Mouse (Mus musculus) thymus, postnatal 14 days (tissue): ENCODE data around the gene Rabl6.

Source experiments
- DNase-seq: peaks from one replicate; pipeline ENCODE4 v3.0.0; 2021

Rabl6 gene

GRCm38 (mm10) chr2:25541644-25542367 is 66.5 kb downstream of the Rabl6 start:
- DNase-seq, result no peak

GRCm38 (mm10) chr2:25540541-25540948 is 67.8 kb downstream of the Rabl6 start:
- DNase-seq, result no peak

GRCm38 (mm10) chr2:25536531-25536930 is 71.8 kb downstream of the Rabl6 start:
- no peak for DNase-seq

- no peak for DNase-seq
Measured at GRCm38 (mm10) chr2:25534866-25535182, 73.5 kb downstream of the Rabl6 start.

GRCm38 (mm10) chr2:25534178-25534865 is 74.0 kb downstream of the Rabl6 start:
- DNase-seq, result peak; percentile 25

GRCm38 (mm10) chr2:25533707-25534106 is 74.6 kb downstream of the Rabl6 start:
- DNase-seq, result no peak
